In the genomic region with DNA sequence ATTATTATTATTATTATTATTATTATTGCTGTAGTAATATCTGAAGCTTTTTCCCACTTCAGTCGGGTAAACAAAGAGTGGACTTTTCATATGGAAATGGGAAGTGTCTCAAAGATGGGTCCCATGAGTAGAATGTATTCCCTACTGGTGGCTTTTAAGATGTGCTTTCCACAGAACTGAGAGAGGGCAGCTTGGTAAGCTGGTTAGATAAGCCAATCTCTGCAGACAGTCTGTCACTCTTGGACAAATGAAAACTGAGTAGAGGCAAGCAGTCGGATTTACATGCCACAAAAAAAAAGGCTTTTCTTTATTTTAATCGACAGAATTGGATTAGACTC, we compare ENCODE assay signal across 20 mouse cellular contexts.
DNase-seq lines count a peak whose midpoint lies in the region; ATAC-seq lines count a peak whose summit lies in the region.
"Had no signal": no experiment of that assay in that cellular context is flagged by ENCODE, and none has a peak within 500 bp of the region (broad histone marks: within the 10 kb centered on the region; RNA-seq: fewer than 3 reads in every experiment).

No protein-coding gene starts in this region.

- peak overlapping the region; percentile 75; the same call in 1 of the 2 replicates for H3K27ac ChIP-seq in forebrain, embryonic 11.5 days (ENCODE audit: low read depth, low read length)
- H3K27ac ChIP-seq in hindbrain, embryonic 13.5 days = peak overlapping the region; percentile 88
- H3K27ac ChIP-seq in midbrain, embryonic 16.5 days (ENCODE audit: low read length) = peak overlapping the region; percentile 61; the same call in 1 of the 2 replicates
- H3K27ac ChIP-seq: heart, adult 2 months; heart, embryonic 15.5 days; kidney, postnatal 0 days had no signal

- H3K9ac ChIP-seq in forebrain, embryonic 11.5 days (ENCODE audit: low read length) = no peak overlapping the region; the same call in 1 of the 2 replicates
- H3K9ac ChIP-seq in hindbrain, embryonic 13.5 days = no peak overlapping the region
- no peak overlapping the region for H3K9ac ChIP-seq in midbrain, embryonic 16.5 days (ENCODE audit: low read depth, low read length)
- H3K9ac ChIP-seq: embryonic facial prominence, embryonic 13.5 days; heart, embryonic 15.5 days had no signal

- no peaks in the 10 kb centered on the region for H3K36me3 ChIP-seq in forebrain, embryonic 11.5 days (ENCODE audit: control insufficient read depth, insufficient read depth, low read length)
- no peaks in the 10 kb centered on the region for H3K36me3 ChIP-seq in hindbrain, embryonic 13.5 days
- no peaks in the 10 kb centered on the region for H3K36me3 ChIP-seq in midbrain, embryonic 16.5 days (ENCODE audit: control insufficient read depth, insufficient read depth, low read length)
- H3K36me3 ChIP-seq: embryonic facial prominence, embryonic 13.5 days; heart, embryonic 15.5 days had no signal

- H3K4me1 ChIP-seq in forebrain, embryonic 11.5 days (replicated peaks; ENCODE audit: control insufficient read depth, insufficient read depth, low read length) = peaks cover 8% of the 10 kb centered on the region; the same call in 1 of the 2 replicates
- peaks cover 21% of the 10 kb centered on the region for H3K4me1 ChIP-seq in hindbrain, embryonic 13.5 days (replicated peaks)
- H3K4me1 ChIP-seq in midbrain, embryonic 16.5 days (ENCODE audit: control insufficient read depth, insufficient read depth, low read length) = peaks cover 2% of the 10 kb centered on the region; the same call in 1 of the 2 replicates
- H3K4me1 ChIP-seq: heart, embryonic 15.5 days; megakaryocyte, embryonic 14.5 days had no signal

- no peaks in the 10 kb centered on the region for H3K9me3 ChIP-seq in forebrain, embryonic 11.5 days (ENCODE audit: control insufficient read depth, low read length)
- H3K9me3 ChIP-seq in hindbrain, embryonic 13.5 days = no peaks in the 10 kb centered on the region
- no peaks in the 10 kb centered on the region for H3K9me3 ChIP-seq in midbrain, embryonic 16.5 days (replicated peaks; ENCODE audit: control insufficient read depth, low read length, poor library complexity, severe bottlenecking)
- H3K9me3 ChIP-seq: embryonic facial prominence, embryonic 13.5 days; heart, embryonic 15.5 days had no signal

- peak; percentile 47 for ATAC-seq in forebrain, embryonic 11.5 days (replicated peaks; ENCODE audit: low FRiP score)
- no peak; the same call in 1 of the 2 replicates for ATAC-seq in hindbrain, embryonic 13.5 days (ENCODE audit: low FRiP score)
- ATAC-seq in midbrain, embryonic 16.5 days = peak; percentile 81
- no peak for ATAC-seq in granulocyte monocyte progenitor cell, adult 5-6 weeks (replicated peaks; ENCODE audit: poor library complexity, severe bottlenecking)

- WGBS in forebrain, embryonic 11.5 days = 17% methylated on average over 3 of the region's 3 CpGs
- WGBS in hindbrain, embryonic 13.5 days = 15% methylated on average over 3 of the region's 3 CpGs
- WGBS in midbrain, embryonic 16.5 days = 11% methylated on average over 3 of the region's 3 CpGs

- no peak overlapping the region for H3K4me2 ChIP-seq in forebrain, embryonic 11.5 days (ENCODE audit: low read depth, low read length, severe bottlenecking)
- no peak overlapping the region; the same call in 1 of the 2 replicates for H3K4me2 ChIP-seq in hindbrain, embryonic 13.5 days
- no peak overlapping the region for H3K4me2 ChIP-seq in midbrain, embryonic 16.5 days (ENCODE audit: low read length)
- H3K4me2 ChIP-seq: embryonic facial prominence, embryonic 13.5 days; heart, embryonic 15.5 days had no signal

- H3K4me3 ChIP-seq in forebrain, embryonic 11.5 days (ENCODE audit: low read depth, low read length) = no peak overlapping the region
- H3K4me3 ChIP-seq in hindbrain, embryonic 13.5 days = no peak overlapping the region
- H3K4me3 ChIP-seq in midbrain, embryonic 16.5 days (ENCODE audit: low read depth, low read length) = no peak overlapping the region
- H3K4me3 ChIP-seq: embryonic facial prominence, embryonic 13.5 days; heart, adult 2 months; heart, embryonic 15.5 days; megakaryocyte, embryonic 14.5 days had no signal

- DNase-seq in embryo, embryonic 11 days = peak; percentile 5
- DNase-seq in embryo, embryonic 10 days (ENCODE audit: low spot score) = no peak
- DNase-seq in forebrain, embryonic 11.5 days (ENCODE audit: low spot score) = no peak
- DNase-seq in gastrocnemius, adult 18-20 months (ENCODE audit: low spot score) = no peak
- DNase-seq in layer of hippocampus, adult 11-12 months (ENCODE audit: low spot score) = no peak
- DNase-seq: adrenal gland, adult 8-10 months; cerebellum, adult 11 months; cerebellum, postnatal 14 days; heart, adult 2 months; kidney, adult 11 months; lung, postnatal 10 days; right cerebral cortex, postnatal 4 days; thymus, postnatal 4 days had no signal

- no peaks in the 10 kb centered on the region for H3K27me3 ChIP-seq in forebrain, embryonic 11.5 days (ENCODE audit: control insufficient read depth, insufficient read depth, low read length)
- no peaks in the 10 kb centered on the region for H3K27me3 ChIP-seq in hindbrain, embryonic 13.5 days
- H3K27me3 ChIP-seq in midbrain, embryonic 16.5 days (ENCODE audit: control insufficient read depth, insufficient read depth, low read depth, low read length) = no peaks in the 10 kb centered on the region
- H3K27me3 ChIP-seq: embryonic facial prominence, embryonic 13.5 days; heart, embryonic 15.5 days; megakaryocyte, embryonic 14.5 days had no signal

Comparison
In these comparisons a context has a peak if more than half of its experiments do, and no peak if none do; other contexts are left out.
1. ATAC-seq: peak in forebrain, embryonic 11.5 days (single experiment) and midbrain, embryonic 16.5 days (single experiment); none in hindbrain, embryonic 13.5 days (single experiment) and granulocyte monocyte progenitor cell, adult 5-6 weeks (single experiment).
2. Peak in every context shown above with its lines, with median percentiles within 50 percentile points of each other: H3K27ac ChIP-seq.